Mouse (Mus musculus) embryonic facial prominence, embryonic 13.5 days (tissue): ENCODE results near the gene Raf1. TPM values are rescaled to one million over a fixed set of nuclear protein-coding genes. Genes with fewer than 3 reads are reported as not detected.
A peak's percentile ranks its signal among the peaks of the same experiment; 100 is the strongest.

ENCODE experiments used
- ATAC-seq: fragments of 200-750 bp; cut with Nextera tagmentation; 2 replicates; pipeline ENCODE4 v1.8.0; 2017; ENCODE audit warnings: low read depth; ENCODE audit not compliant: insufficient number of reproducible peaks, insufficient read depth, low FRiP score, low TSS enrichment
- H3K27ac ChIP-seq: fragments of 300-500 bp; sonication (generic); 2 replicates; pipeline ENCODE4 v1.5.1; 2015; ENCODE audit warnings: moderate library complexity, mild to moderate bottlenecking, inconsistent platforms
- H3K27me3 ChIP-seq: fragments of 300-500 bp; sonication (generic); 2 replicates; pipeline ENCODE4 v1.6.1; 2015; ENCODE audit warnings: mild to moderate bottlenecking, inconsistent platforms
- H3K36me3 ChIP-seq: fragments of 300-500 bp; sonication (generic); 2 replicates; pipeline ENCODE4 v1.6.1; 2015; ENCODE audit warnings: mild to moderate bottlenecking, inconsistent platforms
- H3K4me1 ChIP-seq: fragments of 300-500 bp; sonication (generic); 2 replicates; pipeline ENCODE4 v1.6.1; 2015; ENCODE audit warnings: inconsistent platforms
- H3K4me2 ChIP-seq: fragments of 300-500 bp; sonication (generic); 2 replicates; pipeline ENCODE4 v1.6.1; 2015; ENCODE audit warnings: moderate library complexity, mild to moderate bottlenecking, inconsistent platforms
- H3K4me3 ChIP-seq: fragments of 300-500 bp; sonication (generic); 2 replicates; pipeline ENCODE4 v1.5.1; 2015; ENCODE audit warnings: mild to moderate bottlenecking, inconsistent platforms
- H3K9ac ChIP-seq: fragments of 300-500 bp; sonication (generic); 2 replicates; pipeline ENCODE4 v1.6.1; 2015; ENCODE audit warnings: mild to moderate bottlenecking, inconsistent platforms
- H3K9me3 ChIP-seq: fragments of 300-500 bp; sonication (generic); 2 replicates; pipeline ENCODE4 v1.6.1; 2016; ENCODE audit warnings: inconsistent platforms
- WGBS: fragments of 180-500 bp; shearing (Covaris S2); methylation state at CpG from one replicate; pipeline ENCODE4 v1.1.7; 2015; ENCODE audit warnings: mixed read lengths; 5-methylcytosine and 5-hydroxymethylcytosine counted together
- polyA plus RNA-seq: library from polyadenylated mRNA; unstranded; fragments of >200 nt; fragmentation: Nextera tagmentation; extraction: Ambion mirVana; gene quantifications from 2 replicates; pipeline ENCODE4 v1.2.1, GENCODE M21; 2015

Raf1 gene
- 111 TPM in 2 replicates for polyA plus RNA-seq

GRCm38 (mm10) chr6:115676452-115677128 lies at the start of gene Raf1:
Gene Raf1, minus strand, starts transcription at chr6:115676635.
- Histone ChIP-seq H3K9ac (peak within 1 kb of the TSS; percentile 99), H3K4me2 (peak within 1 kb of the TSS; percentile 78), H3K27me3 (no peaks in the 10 kb centered on the region), H3K27ac (peak within 1 kb of the TSS; percentile 99), H3K4me1 (peaks cover 9% of the 10 kb centered on the region), H3K4me3 (peak within 1 kb of the TSS; percentile 94), H3K36me3 (no peaks in the 10 kb centered on the region), H3K9me3 (no peaks in the 10 kb centered on the region)
- ATAC-seq = peak; percentile 98
- 1% methylated on average over 51 of the region's 51 CpGs for WGBS

GRCm38 (mm10) chr6:115722246-115722645 lies 45.8 kb upstream of the Raf1 start:
- Histone ChIP-seq H3K4me1 (peaks cover 11% of the 10 kb centered on the region), H3K27me3 (no peaks in the 10 kb centered on the region), H3K4me2 (no peak overlapping the region), H3K9ac (no peak overlapping the region), H3K36me3 (no peaks in the 10 kb centered on the region), H3K4me3 (no peak overlapping the region), H3K9me3 (0 out of 2 replicates have a peak, but pooled peaks cover 2% of the 10 kb centered on the region), H3K27ac (no peak overlapping the region)
- ATAC-seq = no peak
- WGBS = 85% methylated on average over 5 of the region's 5 CpGs

GRCm38 (mm10) chr6:115717715-115718558 lies 41.5 kb upstream of the Raf1 start:
- 2% methylated on average over 15 of the region's 15 CpGs for WGBS
- peak; percentile 80 for ATAC-seq
- Histone ChIP-seq H3K27ac (no peak overlapping the region), H3K4me1 (peaks cover 14% of the 10 kb centered on the region), H3K9ac (0 out of 2 replicates have a peak overlapping the region, but pooled peaks have one; percentile 40), H3K9me3 (no peaks in the 10 kb centered on the region), H3K36me3 (no peaks in the 10 kb centered on the region), H3K4me2 (peak overlapping the region; percentile 50), H3K4me3 (peak overlapping the region; percentile 19), H3K27me3 (no peaks in the 10 kb centered on the region)

- peak overlapping the region; percentile 36; the same call in 1 of the 2 replicates for H3K9ac ChIP-seq
- peaks cover 14% of the 10 kb centered on the region for H3K4me1 ChIP-seq
- no peak overlapping the region for H3K4me3 ChIP-seq
- no peak overlapping the region for H3K27ac ChIP-seq
- peak overlapping the region; percentile 50 for H3K4me2 ChIP-seq
- no peaks in the 10 kb centered on the region for H3K9me3 ChIP-seq
- H3K27me3 ChIP-seq = no peaks in the 10 kb centered on the region
- 11% methylated on average over 8 of the region's 8 CpGs for WGBS
- no peaks in the 10 kb centered on the region for H3K36me3 ChIP-seq
- ATAC-seq = 0 out of 2 replicates have a peak, but pooled peaks have one; percentile 38
These were observed 40.7 kb upstream of the Raf1 start for GRCm38 (mm10) chr6:115717101-115717652.

- H3K9me3 ChIP-seq = no peaks in the 10 kb centered on the region
- H3K4me2 ChIP-seq = no peak overlapping the region
- no peak overlapping the region for H3K27ac ChIP-seq
- no peak overlapping the region for H3K4me3 ChIP-seq
- H3K9ac ChIP-seq = no peak overlapping the region
- no peaks in the 10 kb centered on the region for H3K36me3 ChIP-seq
- ATAC-seq = no peak
- no peaks in the 10 kb centered on the region; the same call in 1 of the 2 replicates for H3K27me3 ChIP-seq
- no peaks in the 10 kb centered on the region for H3K4me1 ChIP-seq
- 71% methylated on average over 2 of the region's 3 CpGs for WGBS
These were observed 34.8 kb upstream of the Raf1 start for GRCm38 (mm10) chr6:115711261-115711660.

GRCm38 (mm10) chr6:115702901-115703300 lies 26.5 kb upstream of the Raf1 start:
- no peaks in the 10 kb centered on the region for H3K9me3 ChIP-seq
- no peak for ATAC-seq
- no peak overlapping the region for H3K4me2 ChIP-seq
- 81% methylated on average over 5 of the region's 5 CpGs for WGBS
- H3K4me3 ChIP-seq = no peak overlapping the region
- H3K9ac ChIP-seq = no peak overlapping the region
- no peak overlapping the region for H3K27ac ChIP-seq
- no peaks in the 10 kb centered on the region for H3K36me3 ChIP-seq
- 0 out of 2 replicates have a peak, but pooled peaks cover 3% of the 10 kb centered on the region for H3K4me1 ChIP-seq
- H3K27me3 ChIP-seq = no peaks in the 10 kb centered on the region

- WGBS = 52% methylated on average over 11 of the region's 11 CpGs
- ATAC-seq = no peak
- H3K4me2 ChIP-seq = no peak overlapping the region
These were observed 24.9 kb upstream of the Raf1 start for GRCm38 (mm10) chr6:115701302-115701701.

GRCm38 (mm10) chr6:115700778-115701177 lies 24.3 kb upstream of the Raf1 start:
- H3K4me1 ChIP-seq = 0 out of 2 replicates have a peak, but pooled peaks cover 6% of the 10 kb centered on the region
- no peak for ATAC-seq

More at GRCm38 (mm10) chr6:115701302-115701701, 24.9 kb upstream of the Raf1 start:
- Histone ChIP-seq H3K9ac (no peak overlapping the region), H3K27me3 (no peaks in the 10 kb centered on the region), H3K27ac (no peak overlapping the region), H3K9me3 (no peaks in the 10 kb centered on the region), H3K36me3 (no peaks in the 10 kb centered on the region), H3K4me1 (0 out of 2 replicates have a peak, but pooled peaks cover 6% of the 10 kb centered on the region), H3K4me3 (no peak overlapping the region)

GRCm38 (mm10) chr6:115698699-115699098 lies 22.3 kb upstream of the Raf1 start:
- no peak overlapping the region for H3K4me2 ChIP-seq
- no peaks in the 10 kb centered on the region for H3K36me3 ChIP-seq
- ATAC-seq = no peak
- no peaks in the 10 kb centered on the region for H3K9me3 ChIP-seq
- WGBS = 81% methylated on average over 4 of the region's 4 CpGs
- no peak overlapping the region for H3K27ac ChIP-seq
- peaks cover 16% of the 10 kb centered on the region; the same call in 1 of the 2 replicates for H3K4me1 ChIP-seq
- H3K27me3 ChIP-seq = no peaks in the 10 kb centered on the region
- H3K9ac ChIP-seq = no peak overlapping the region
- no peak overlapping the region for H3K4me3 ChIP-seq

More at GRCm38 (mm10) chr6:115700778-115701177, 24.3 kb upstream of the Raf1 start:
- Histone ChIP-seq H3K9ac (no peak overlapping the region), H3K36me3 (no peaks in the 10 kb centered on the region), H3K4me2 (no peak overlapping the region), H3K9me3 (no peaks in the 10 kb centered on the region), H3K4me3 (no peak overlapping the region), H3K27ac (no peak overlapping the region), H3K27me3 (no peaks in the 10 kb centered on the region)
- WGBS = 86% methylated on average over 1 of the region's 1 CpGs

- Histone ChIP-seq H3K4me2 (no peak overlapping the region), H3K36me3 (no peaks in the 10 kb centered on the region), H3K4me1 (peaks cover 16% of the 10 kb centered on the region; the same call in 1 of the 2 replicates), H3K27ac (no peak overlapping the region), H3K27me3 (no peaks in the 10 kb centered on the region), H3K9ac (no peak overlapping the region), H3K9me3 (no peaks in the 10 kb centered on the region), H3K4me3 (no peak overlapping the region)
- ATAC-seq = no peak
- WGBS = 70% methylated on average over 17 of the region's 17 CpGs
These were observed 21.5 kb upstream of the Raf1 start for GRCm38 (mm10) chr6:115697739-115698558.
